Mouse (Mus musculus) E14TG2a.4 (cell line): ENCODE data around the gene Sash1.

Experiments used
- CTCF ChIP-seq: conservative IDR thresholded peaks from 2 replicates; pipeline ENCODE4 v1.5.1; 2014; ENCODE audit warnings: low read length
- POU5F1 ChIP-seq: IDR thresholded peaks from 2 replicates; pipeline ENCODE4 v1.6.1; 2014; ENCODE audit warnings: low read length, borderline replicate concordance

DNA sequence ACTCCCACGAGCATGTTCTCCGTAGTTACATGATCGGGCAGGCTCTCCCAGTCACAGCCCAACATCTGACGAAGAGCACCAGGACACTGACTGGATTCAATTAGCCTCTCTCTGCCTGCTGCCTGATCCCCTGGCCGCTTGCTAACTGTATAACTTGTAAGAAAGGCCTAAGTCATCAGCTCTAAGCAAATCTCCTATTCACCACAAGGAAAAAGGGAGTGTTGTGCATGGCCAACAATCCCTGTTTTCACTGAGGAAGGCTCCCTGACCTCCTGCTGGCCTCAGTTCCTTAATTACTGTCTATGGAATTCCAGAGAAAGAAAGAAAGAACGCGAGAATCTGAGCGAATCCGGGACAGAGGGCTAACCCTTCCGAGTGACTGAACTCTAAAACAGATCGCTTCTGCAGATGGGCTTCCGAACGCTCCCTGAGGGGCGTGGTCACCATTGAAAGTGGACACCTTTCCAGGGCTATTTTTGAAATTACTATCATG lies 123.6 kb downstream of the Sash1 start:
- TF ChIP-seq POU5F1, result no peak
- TF ChIP-seq CTCF, result no peak
